20 mouse cellular contexts compared by ENCODE assay signal in genomic region chr15:12732613-12733012, GRCm38 (mm10). TPM values are rescaled to one million over a fixed set of nuclear protein-coding genes. Genes with fewer than 3 reads are reported as not detected.
A peak's percentile ranks its signal among the peaks of the same experiment; 100 is the strongest.
DNase-seq lines count a peak whose midpoint lies in the region; ATAC-seq and TF ChIP-seq lines count a peak whose summit lies in the region.
"Had no signal": no experiment of that assay in that cellular context is flagged by ENCODE, and none has a peak within 500 bp of the region (broad histone marks: within the 10 kb centered on the region; RNA-seq: fewer than 3 reads in every experiment).

No protein-coding gene starts in this region.

- no peak for TF ChIP-seq EP300 in heart, adult 2 months (IDR thresholded peaks at IDR 0.05; ENCODE audit: insufficient read depth, low read depth, low read length)

- peak overlapping the region; percentile 28 for H3K4me2 ChIP-seq in heart, embryonic 14.5 days (ENCODE audit: low read length)
- H3K4me2 ChIP-seq: embryonic facial prominence, embryonic 13.5 days; forebrain, embryonic 12.5 days; hindbrain, embryonic 12.5 days had no signal

- no peak overlapping the region for H3K27ac ChIP-seq in gastrocnemius, adult 2 months
- peak overlapping the region in 1 of 2 experiments; percentile 39; a peak in 2 of 4 replicates for H3K27ac ChIP-seq in heart, embryonic 14.5 days (replicated peaks in 1 of 2; ENCODE audit: control insufficient read depth in 1 of 2, insufficient read depth in 1 of 2, low read depth in 2 of 2, low read length in 2 of 2)
- H3K27ac ChIP-seq in heart, adult 2 months, result no peak overlapping the region
- H3K27ac ChIP-seq: embryonic facial prominence, embryonic 13.5 days; forebrain, embryonic 12.5 days; hindbrain, embryonic 12.5 days had no signal

- no peaks in the 10 kb centered on the region for H3K9me3 ChIP-seq in heart, embryonic 14.5 days (ENCODE audit: control insufficient read depth, low read length)
- H3K9me3 ChIP-seq: embryonic facial prominence, embryonic 13.5 days; forebrain, embryonic 12.5 days; hindbrain, embryonic 12.5 days had no signal

- peak; percentile 48 for DNase-seq in gastrocnemius, adult 2 months
- DNase-seq in gastrocnemius, postnatal 10 days, result no peak
- DNase-seq in heart, postnatal 14 days, result no peak
- DNase-seq in heart, postnatal 10 days, result peak; percentile 63 to 64
- DNase-seq in heart, adult 2 months, result no peak
- DNase-seq: adrenal gland, postnatal 14 days; cerebellum, adult 18-20 months; cerebellum, adult 9-11 months; cerebellum, postnatal 36 days; gastrocnemius, postnatal 14 days; kidney, adult 8-10 months; kidney, postnatal 25 days had no signal

- 0 out of 2 replicates have a peak overlapping the region, but pooled peaks have one; percentile 12 for H3K9ac ChIP-seq in heart, embryonic 14.5 days (ENCODE audit: low read length)
- H3K9ac ChIP-seq in heart, adult 2 months (ENCODE audit: low read depth, low read length), result no peak overlapping the region
- H3K9ac ChIP-seq: embryonic facial prominence, embryonic 13.5 days; forebrain, embryonic 12.5 days; hindbrain, embryonic 12.5 days had no signal

- no peak for ATAC-seq in heart, embryonic 14.5 days (ENCODE audit: insufficient number of reproducible peaks, insufficient read depth, low FRiP score, low read depth)
- ATAC-seq: forebrain, embryonic 16.5 days; hindbrain, embryonic 16.5 days; inflammation-experienced regulatory T-cells, adult 6 months; intestine, postnatal 0 days had no signal

- WGBS in heart, embryonic 14.5 days, result 40% methylated on average over 11 of the region's 11 CpGs
- WGBS in heart, adult 2 months, result 61% methylated on average over 11 of the region's 11 CpGs

- no peak overlapping the region for H3K4me3 ChIP-seq in gastrocnemius, adult 2 months
- H3K4me3 ChIP-seq in heart, embryonic 14.5 days (ENCODE audit: control insufficient read depth in 1 of 2, insufficient read depth in 1 of 2, low read depth in 1 of 2, low read length in 2 of 2), result no peak overlapping the region
- H3K4me3 ChIP-seq in heart, adult 2 months, result no peak overlapping the region
- H3K4me3 ChIP-seq: embryonic facial prominence, embryonic 13.5 days; forebrain, embryonic 12.5 days; hindbrain, embryonic 12.5 days had no signal

- H3K36me3 ChIP-seq in heart, embryonic 14.5 days (ENCODE audit: control insufficient read depth, insufficient read depth, low read length), result peaks cover 7% of the 10 kb centered on the region
- peaks cover 3% of the 10 kb centered on the region for H3K36me3 ChIP-seq in heart, adult 2 months (ENCODE audit: control insufficient read depth, insufficient read depth, low read length)
- H3K36me3 ChIP-seq: embryonic facial prominence, embryonic 13.5 days; forebrain, embryonic 12.5 days; hindbrain, embryonic 12.5 days had no signal

- peaks cover 10 to 34% of the 10 kb centered on the region in 2 experiments for H3K4me1 ChIP-seq in heart, embryonic 14.5 days (ENCODE audit: control insufficient read depth in 2 of 2, insufficient read depth in 2 of 2, low read length in 2 of 2)
- no peaks in the 10 kb centered on the region; the same call in 1 of the 2 replicates for H3K4me1 ChIP-seq in heart, adult 2 months (ENCODE audit: control insufficient read depth, insufficient read depth, low read length)
- H3K4me1 ChIP-seq: forebrain, embryonic 12.5 days; hindbrain, embryonic 12.5 days had no signal

- H3K27me3 ChIP-seq in heart, embryonic 14.5 days (ENCODE audit: control insufficient read depth, insufficient read depth, low read length), result no peaks in the 10 kb centered on the region
- no peaks in the 10 kb centered on the region for H3K27me3 ChIP-seq in heart, adult 2 months (ENCODE audit: control insufficient read depth, insufficient read depth, low read length)

- TF ChIP-seq POLR2A in heart, adult 2 months (IDR thresholded peaks at IDR 0.05; ENCODE audit: insufficient read depth, low read depth, low read length), result no peak

- intact Hi-C loops in gastrocnemius, adult 2 months (cut with DNase I), result no loop called here
- intact Hi-C loops in heart, postnatal 14 days (cut with DNase I), result no loop called here
- intact Hi-C loops in heart, postnatal 10 days (cut with DNase I), result no loop called here
- intact Hi-C loops in heart, adult 2 months (cut with DNase I), result no loop called here

- no peaks in the 10 kb centered on the region for H3K79me2 ChIP-seq in heart, adult 2 months (replicated peaks; ENCODE audit: control insufficient read depth, insufficient read depth, low read length)

- TF ChIP-seq CTCF in gastrocnemius, adult 2 months (IDR thresholded peaks at IDR 0.05), result no peak
- no peak for TF ChIP-seq CTCF in heart, adult 2 months (IDR thresholded peaks at IDR 0.05)

RNA-seq across cellular contexts. Expression of gene Pdzd2, which starts 7.1 kb away (rescaled TPM):
- total RNA-seq in gastrocnemius, adult 2 months (2021), result 10 to 100 TPM; 17.0 to 23.8 TPM
- 10 to 100 TPM; 44.8 to 61.6 TPM for total RNA-seq in gastrocnemius, postnatal 10 days (2021)
- 16.8 and 18.7 TPM in 2 replicates for polyA plus RNA-seq in heart, embryonic 14.5 days (2014; fragmentation: Nextera tagmentation; extraction: Ambion mirVana)
- total RNA-seq in heart, postnatal 14 days (2021), result 100 to 1,000 TPM; 136 to 185 TPM
- total RNA-seq in heart, postnatal 10 days (2021), result 100 to 1,000 TPM; 186 to 218 TPM
- total RNA-seq in heart, adult 2 months (2021), result 10 to 100 TPM; 78.9 to 83.9 TPM
- 15.0 and 25.0 TPM in 2 replicates for polyA plus RNA-seq in heart, adult 2 months (2012; rRNA removed)

Comparison
In these comparisons a context has a peak if more than half of its experiments do, and no peak if none do; other contexts are left out.
1. DNase-seq: peak in gastrocnemius, adult 2 months (single experiment) and heart, postnatal 10 days (2 of 2); none in gastrocnemius, postnatal 10 days (single experiment), heart, postnatal 14 days (0 of 2) and heart, adult 2 months (0 of 2).